Mouse (Mus musculus) testis, adult 2 months (tissue): ENCODE measurements around the gene Gm17455. TPM values are rescaled to one million over a fixed set of nuclear protein-coding genes. Genes with fewer than 3 reads are reported as not detected.

Source experiments
- H3K27ac ChIP-seq: fragments of 200-500 bp; 2 replicates; pipeline ENCODE4 v1.5.1; 2012; ENCODE audit warnings: low read depth, low read length; ENCODE audit not compliant: control insufficient read depth, insufficient read depth
- H3K27me3 ChIP-seq: fragments of 200-500 bp; 2 replicates; pipeline ENCODE4 v1.6.1; 2012; ENCODE audit warnings: mild to moderate bottlenecking, low read length, moderate library complexity; ENCODE audit not compliant: control insufficient read depth, insufficient read depth
- H3K36me3 ChIP-seq: fragments of 200-500 bp; 2 replicates; pipeline ENCODE4 v1.6.1; 2012; ENCODE audit warnings: mild to moderate bottlenecking, low read length; ENCODE audit not compliant: control insufficient read depth, insufficient read depth
- H3K4me1 ChIP-seq: fragments of 200-500 bp; 2 replicates; pipeline ENCODE4 v1.6.1; 2012; ENCODE audit warnings: low read length; ENCODE audit not compliant: control insufficient read depth, insufficient read depth
- H3K4me3 ChIP-seq: fragments of 200-500 bp; 2 replicates; pipeline ENCODE4 v1.5.1; 2012; ENCODE audit warnings: low read depth, mild to moderate bottlenecking, low read length, moderate library complexity, mixed read lengths; ENCODE audit not compliant: control insufficient read depth
- CTCF ChIP-seq: fragments of 200-500 bp; IDR thresholded peaks from 2 replicates; pipeline ENCODE4 v1.5.1; 2012; ENCODE audit warnings: low read depth, mild to moderate bottlenecking, inconsistent platforms, low read length, moderate library complexity; ENCODE audit not compliant: control insufficient read depth, insufficient read depth, insufficient replicate concordance
- POLR2A ChIP-seq: fragments of 200-500 bp; IDR thresholded peaks from 2 replicates; pipeline ENCODE4 v1.6.1; 2012; ENCODE audit warnings: low read depth, mild to moderate bottlenecking, inconsistent platforms, low read length, moderate library complexity; ENCODE audit not compliant: control insufficient read depth
- polyA plus RNA-seq: library from polyadenylated mRNA; depleted of rRNA; stranded (reverse); fragments of >200 nt; gene quantifications from 2 replicates; pipeline ENCODE4 v1.2.3, GENCODE M21; 2012

Gm17455 gene
- polyA plus RNA-seq, 1 experiment: not detected

DNA sequence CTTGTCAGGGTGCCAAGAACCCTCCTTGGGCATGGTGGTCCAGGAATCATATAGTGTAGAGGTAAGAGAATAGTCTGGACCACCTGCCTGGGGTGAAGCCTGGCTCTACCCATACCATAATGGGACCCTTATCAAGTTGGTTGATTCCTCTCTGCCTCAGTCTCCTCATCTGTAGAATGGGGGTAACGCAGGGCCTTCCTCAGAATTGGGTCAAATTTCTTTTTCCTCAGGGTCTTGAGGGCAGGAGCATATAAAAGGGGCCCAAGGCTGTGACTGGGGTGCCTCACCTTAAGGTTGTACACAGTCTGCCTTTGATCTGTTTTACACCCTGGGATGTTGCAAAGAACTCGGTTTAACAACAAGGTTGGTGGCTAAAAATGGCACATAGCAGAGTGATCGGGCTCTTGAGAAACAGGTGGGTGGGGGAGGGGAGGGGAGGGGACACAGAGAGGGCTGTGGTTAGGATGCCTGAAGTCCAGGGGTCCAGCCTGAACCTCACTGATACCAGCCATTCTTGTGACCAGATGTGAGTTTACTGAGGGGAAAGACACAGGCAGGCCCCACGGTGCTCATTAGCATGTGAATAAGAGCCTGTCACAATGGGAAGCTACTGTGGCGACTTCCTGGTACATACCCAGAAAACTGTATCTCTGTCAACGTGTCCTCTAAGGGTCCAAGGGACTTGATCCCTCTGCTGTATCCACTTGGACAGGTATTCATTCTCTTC is 9.2 kb upstream of the Gm17455 start:
- peaks cover 4% of the 10 kb centered on the region for H3K4me1 ChIP-seq
- H3K4me3 ChIP-seq: no peak overlapping the region
- no peaks in the 10 kb centered on the region for H3K36me3 ChIP-seq
- H3K27ac ChIP-seq: no peak overlapping the region
- no peak for TF ChIP-seq POLR2A
- TF ChIP-seq CTCF: no peak
- H3K27me3 ChIP-seq: no peaks in the 10 kb centered on the region

DNA sequence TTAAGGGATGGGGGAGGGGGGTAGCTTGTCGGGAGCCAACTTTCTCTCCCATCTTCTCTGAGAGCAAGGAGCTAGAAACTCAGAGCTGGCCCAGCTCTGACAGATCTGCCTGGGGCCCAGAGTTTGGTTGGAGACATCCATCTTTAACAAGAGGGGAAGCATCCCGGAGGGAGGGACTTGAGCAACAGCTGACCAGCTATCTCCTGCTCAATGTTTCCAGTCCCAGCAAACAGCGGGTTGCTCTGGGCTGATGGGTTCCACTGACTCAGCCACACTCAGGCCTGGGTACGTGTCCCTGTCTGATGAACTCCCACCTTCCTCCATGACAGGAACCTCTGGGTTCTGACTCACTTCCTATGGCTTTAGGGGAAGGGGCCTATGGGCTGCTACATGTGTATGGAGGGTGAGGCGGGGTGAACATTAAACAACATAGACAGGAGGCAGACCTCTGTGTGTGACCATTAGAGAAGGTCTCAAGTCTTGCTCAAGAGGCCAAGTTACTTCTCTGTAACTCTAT is 8.6 kb upstream of the Gm17455 start:
- H3K27ac ChIP-seq: no peak overlapping the region
- H3K36me3 ChIP-seq: no peaks in the 10 kb centered on the region
- no peak for TF ChIP-seq POLR2A
- TF ChIP-seq CTCF: no peak
- H3K4me3 ChIP-seq: no peak overlapping the region
- peaks cover 4% of the 10 kb centered on the region for H3K4me1 ChIP-seq
- no peaks in the 10 kb centered on the region for H3K27me3 ChIP-seq

DNA sequence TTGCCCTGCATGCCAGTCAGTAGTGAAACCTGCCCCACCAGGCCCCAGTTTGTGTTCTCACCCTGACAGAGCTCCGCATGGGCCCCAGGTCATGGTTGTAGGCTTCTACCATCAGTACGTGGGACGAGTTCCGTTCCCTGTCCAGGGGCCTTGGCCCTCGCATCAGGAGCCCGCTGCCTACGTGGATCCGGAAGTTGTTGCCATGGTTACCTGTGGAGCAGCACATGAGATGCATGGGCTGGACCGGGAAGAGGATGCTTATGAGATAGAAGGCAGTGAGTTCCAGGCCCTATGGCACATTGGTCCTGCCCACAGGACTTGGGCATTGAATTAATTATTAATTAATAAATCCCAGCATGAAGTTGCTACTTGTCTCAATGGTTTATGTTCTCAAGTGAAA is 7.9 kb upstream of the Gm17455 start:
- Histone ChIP-seq H3K4me3 (no peak overlapping the region), H3K36me3 (no peaks in the 10 kb centered on the region), H3K27me3 (no peaks in the 10 kb centered on the region), H3K4me1 (peaks cover 4% of the 10 kb centered on the region), H3K27ac (no peak overlapping the region)
- TF ChIP-seq POLR2A (no peak), CTCF (no peak)

DNA sequence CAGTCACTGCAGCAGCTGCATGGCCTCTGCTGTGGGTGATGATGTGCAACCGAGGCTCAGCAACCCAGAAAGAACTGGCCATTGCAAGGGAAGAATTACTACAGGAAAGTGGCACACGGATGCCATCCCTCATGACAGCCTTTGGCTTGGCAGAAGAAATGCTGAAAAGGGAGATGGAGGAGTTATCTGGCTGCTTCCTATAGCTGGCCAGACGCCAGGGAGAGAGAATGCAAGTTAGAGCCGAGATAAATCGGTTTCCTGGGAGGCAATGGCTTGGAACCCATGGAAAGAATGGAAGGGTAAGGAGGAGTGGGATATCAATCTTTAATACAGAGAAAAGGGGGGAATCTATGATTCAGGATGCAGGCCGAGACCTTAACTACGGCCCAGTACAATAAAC is 4.6 kb upstream of the Gm17455 start:
- Histone ChIP-seq H3K4me3 (no peak overlapping the region), H3K27me3 (no peaks in the 10 kb centered on the region), H3K27ac (no peak overlapping the region), H3K4me1 (no peaks in the 10 kb centered on the region), H3K36me3 (no peaks in the 10 kb centered on the region)
- no peak for TF ChIP-seq POLR2A
- no peak for TF ChIP-seq CTCF

DNA sequence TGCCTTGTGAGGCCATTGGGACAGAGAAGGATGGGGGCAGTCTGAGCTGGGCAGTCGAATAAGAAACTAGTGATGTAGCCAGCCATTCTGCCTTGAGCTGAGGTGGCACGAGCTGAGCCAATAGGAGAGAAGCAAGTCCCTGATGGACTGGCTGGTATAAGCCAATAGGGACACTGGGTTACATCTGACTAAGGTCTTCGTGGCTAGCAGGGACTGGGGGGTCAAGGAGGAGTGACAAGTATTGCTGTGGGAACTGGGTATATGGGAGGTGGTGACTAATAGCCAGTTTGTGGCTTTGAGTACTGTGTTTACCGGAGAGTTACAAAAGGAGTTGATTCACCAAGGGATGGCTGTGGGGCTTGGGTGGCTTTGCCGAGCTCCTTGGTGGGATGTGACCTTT is 3.9 kb upstream of the Gm17455 start:
- H3K27me3 ChIP-seq: no peaks in the 10 kb centered on the region
- TF ChIP-seq POLR2A: no peak
- no peak for TF ChIP-seq CTCF
- H3K4me1 ChIP-seq: no peaks in the 10 kb centered on the region
- no peaks in the 10 kb centered on the region for H3K36me3 ChIP-seq
- H3K4me3 ChIP-seq: no peak overlapping the region
- no peak overlapping the region for H3K27ac ChIP-seq

DNA sequence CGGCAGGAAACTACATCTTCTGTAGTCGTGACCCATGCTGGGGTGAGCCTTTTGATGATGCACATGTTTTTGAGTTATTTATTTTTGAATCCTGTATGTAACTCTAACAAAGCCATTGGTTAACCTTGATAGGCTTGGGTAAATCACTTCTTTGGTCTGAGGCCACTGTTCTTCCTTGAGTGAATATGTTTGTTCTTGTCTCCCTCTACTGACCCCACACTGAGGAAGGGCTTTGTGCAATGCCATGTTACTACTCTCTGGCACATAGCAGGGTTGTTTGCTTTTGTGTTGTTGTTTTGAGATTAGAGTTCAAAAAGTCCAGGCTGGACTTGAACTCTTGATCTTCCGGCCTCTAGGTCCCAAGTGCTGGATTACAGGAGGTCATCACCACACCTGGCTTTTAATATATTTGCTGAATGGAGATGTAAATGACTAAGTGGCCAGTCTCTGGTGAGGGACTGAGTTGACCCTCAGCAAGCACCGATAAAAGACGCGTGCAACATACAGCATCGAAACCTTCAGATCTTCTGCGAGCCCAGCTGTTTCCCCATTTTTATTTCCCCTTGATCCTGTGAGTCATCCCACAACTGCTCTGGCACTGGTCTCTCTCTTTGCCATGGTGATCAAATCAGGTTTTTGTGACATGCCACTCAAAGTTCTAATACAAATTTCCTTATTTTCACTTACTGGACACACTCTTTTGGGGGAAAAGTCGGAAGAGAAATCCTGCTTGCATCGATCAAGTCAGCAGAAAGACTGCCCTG is 1.3 kb upstream of the Gm17455 start:
- TF ChIP-seq POLR2A (no peak), CTCF (no peak)

DNA sequence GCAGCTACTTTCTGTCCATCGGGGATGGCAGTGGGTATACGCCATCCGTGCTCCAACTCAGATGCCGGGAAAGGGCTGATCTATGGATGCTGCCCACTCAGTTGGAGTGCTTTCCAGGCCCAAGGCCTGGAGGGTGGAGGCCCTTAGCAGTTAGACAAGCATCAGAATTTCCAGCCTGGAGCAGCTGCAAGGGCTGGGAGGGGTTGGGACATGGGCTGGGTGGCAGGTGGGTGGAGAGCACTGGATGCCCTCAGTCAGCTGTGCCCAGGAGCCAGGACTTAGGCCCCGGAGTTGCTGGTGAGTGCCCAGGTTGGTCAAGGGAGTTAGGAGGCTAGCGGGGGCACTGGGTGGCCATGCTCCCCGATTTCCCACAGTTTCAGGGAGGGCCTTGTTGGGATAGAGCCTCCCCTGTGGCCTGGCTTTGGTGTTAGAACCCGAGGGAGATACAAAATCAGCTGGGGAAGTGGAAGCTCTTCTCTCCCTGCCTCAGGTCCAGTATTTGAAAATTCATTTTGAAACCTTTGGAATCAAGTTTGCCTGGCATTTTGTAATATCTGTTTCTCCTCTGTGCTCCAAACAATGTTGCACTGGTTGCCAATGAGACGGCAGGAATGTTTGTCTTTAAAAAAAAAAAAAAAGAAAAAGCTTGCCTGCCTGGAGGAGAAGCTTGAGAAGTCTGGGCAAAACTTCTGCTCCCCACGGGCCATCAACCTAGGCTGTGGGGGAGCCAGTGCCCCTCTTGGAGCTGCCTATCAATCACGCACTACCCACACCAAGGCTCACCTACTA is 1.2 kb downstream of the Gm17455 start:
- Histone ChIP-seq H3K4me1 (no peaks in the 10 kb centered on the region), H3K36me3 (no peaks in the 10 kb centered on the region), H3K27ac (no peak overlapping the region), H3K4me3 (no peak overlapping the region), H3K27me3 (no peaks in the 10 kb centered on the region)
- TF ChIP-seq POLR2A (no peak), CTCF (no peak)

More for the DNA sequence above, 1.3 kb upstream of the Gm17455 start:
- Histone ChIP-seq H3K27me3 (no peaks in the 10 kb centered on the region), H3K36me3 (no peaks in the 10 kb centered on the region), H3K27ac (no peak overlapping the region), H3K4me1 (no peaks in the 10 kb centered on the region), H3K4me3 (no peak overlapping the region)
